Mouse (Mus musculus) forebrain, embryonic 14.5 days (tissue): Measurements from ENCODE around the gene Rpl7l1. TPM values are rescaled to one million over a fixed set of nuclear protein-coding genes. Genes with fewer than 3 reads are reported as not detected.

Source experiments
- ATAC-seq: fragments of 200-750 bp; cut with Nextera tagmentation; 2 replicates; pipeline ENCODE4 v1.8.0; 2017; ENCODE audit warnings: mild to moderate bottlenecking, moderate library complexity
- DNase-seq: peaks from one replicate; pipeline ENCODE4 v3.0.0-alpha.2; 2015; ENCODE audit warnings: low spot score
- H3K27ac ChIP-seq: fragments of 300-500 bp; sonication (generic); 2 replicates; pipeline ENCODE4 v1.5.1; 2014; ENCODE audit warnings: low read depth, mild to moderate bottlenecking, control low read depth, low read length, moderate library complexity
- H3K27me3 ChIP-seq: fragments of 300-500 bp; sonication (generic); replicated peaks from 2 replicates; pipeline ENCODE4 v1.6.1; 2014; ENCODE audit warnings: low read length, control low read depth, mixed read lengths; ENCODE audit not compliant: control insufficient read depth, insufficient read depth
- H3K36me3 ChIP-seq: fragments of 300-500 bp; sonication (generic); 2 replicates; pipeline ENCODE4 v1.6.1; 2014; ENCODE audit warnings: low read length, control low read depth; ENCODE audit not compliant: control insufficient read depth, insufficient read depth
- H3K4me1 ChIP-seq: fragments of 300-500 bp; sonication (generic); 2 replicates; pipeline ENCODE4 v1.6.1; 2014; ENCODE audit warnings: antibody characterized with exemption, low read length, control low read depth; ENCODE audit not compliant: control insufficient read depth, insufficient read depth
- H3K4me2 ChIP-seq: fragments of 300-500 bp; sonication (generic); 2 replicates; pipeline ENCODE4 v1.6.1; 2014; ENCODE audit warnings: mild to moderate bottlenecking, control low read depth, low read length
- H3K4me3 ChIP-seq: fragments of 300-500 bp; sonication (generic); 2 replicates; pipeline ENCODE4 v1.5.1; 2014; ENCODE audit warnings: low read depth, low read length, control low read depth
- H3K9ac ChIP-seq: fragments of 300-500 bp; sonication (generic); 2 replicates; pipeline ENCODE4 v1.6.1; 2014; ENCODE audit warnings: mild to moderate bottlenecking, low read length, control low read depth, moderate library complexity
- H3K9me3 ChIP-seq: fragments of 300-500 bp; sonication (generic); replicated peaks from 2 replicates; pipeline ENCODE4 v1.6.1; 2016; ENCODE audit warnings: low read length, control low read depth, mixed read lengths; ENCODE audit not compliant: control insufficient read depth
- WGBS: fragments of 180-500 bp; shearing (Covaris S2); extraction: QIAGEN DNeasy Blood & Tissue Kit; methylation state at CpG from one replicate; pipeline ENCODE4 v1.1.7; 2014; 5-methylcytosine and 5-hydroxymethylcytosine counted together
- polyA plus RNA-seq: library from polyadenylated mRNA; unstranded; fragments of >200 nt; fragmentation: Nextera tagmentation; extraction: Ambion mirVana; gene quantifications from 2 replicates; pipeline ENCODE4 v1.2.1, GENCODE M21; 2014

Gene Rpl7l1
- polyA plus RNA-seq, 1 experiment from 2014 or later = 110 TPM

DNA sequence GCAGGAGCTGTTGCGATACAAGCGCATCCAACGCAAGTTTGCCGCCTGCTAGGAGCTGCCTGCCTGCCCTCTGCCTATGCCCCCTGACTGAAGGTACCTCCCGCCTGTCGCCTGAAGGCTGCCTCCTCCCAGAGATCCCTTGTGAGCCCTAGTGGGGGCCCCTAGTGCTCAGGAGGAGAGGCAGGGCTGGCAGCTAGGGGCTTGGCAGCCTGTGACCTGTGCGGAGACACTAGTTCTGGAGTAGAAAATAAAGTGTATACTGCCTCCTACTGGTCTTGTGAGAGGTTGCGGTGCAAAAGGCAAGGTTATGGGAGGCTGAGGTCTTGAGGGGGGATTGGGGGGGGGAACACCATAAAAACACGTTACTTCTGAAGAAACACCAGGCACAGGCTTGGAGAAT is 57.2 kb downstream of the Rpl7l1 start:
- H3K4me1 ChIP-seq = no peaks in the 10 kb centered on the region
- H3K9ac ChIP-seq = no peak overlapping the region
- H3K27me3 ChIP-seq = peaks cover 6% of the 10 kb centered on the region; the same call in 1 of the 2 replicates
- WGBS = 53% methylated on average over 9 of the region's 9 CpGs
- no peaks in the 10 kb centered on the region for H3K9me3 ChIP-seq
- 0 out of 2 replicates have a peak, but pooled peaks have one; percentile 23 for ATAC-seq
- no peak overlapping the region for H3K27ac ChIP-seq
- DNase-seq = peak; percentile 58
- H3K4me3 ChIP-seq = no peak overlapping the region
- peaks cover 22% of the 10 kb centered on the region for H3K36me3 ChIP-seq
- no peak overlapping the region for H3K4me2 ChIP-seq

DNA sequence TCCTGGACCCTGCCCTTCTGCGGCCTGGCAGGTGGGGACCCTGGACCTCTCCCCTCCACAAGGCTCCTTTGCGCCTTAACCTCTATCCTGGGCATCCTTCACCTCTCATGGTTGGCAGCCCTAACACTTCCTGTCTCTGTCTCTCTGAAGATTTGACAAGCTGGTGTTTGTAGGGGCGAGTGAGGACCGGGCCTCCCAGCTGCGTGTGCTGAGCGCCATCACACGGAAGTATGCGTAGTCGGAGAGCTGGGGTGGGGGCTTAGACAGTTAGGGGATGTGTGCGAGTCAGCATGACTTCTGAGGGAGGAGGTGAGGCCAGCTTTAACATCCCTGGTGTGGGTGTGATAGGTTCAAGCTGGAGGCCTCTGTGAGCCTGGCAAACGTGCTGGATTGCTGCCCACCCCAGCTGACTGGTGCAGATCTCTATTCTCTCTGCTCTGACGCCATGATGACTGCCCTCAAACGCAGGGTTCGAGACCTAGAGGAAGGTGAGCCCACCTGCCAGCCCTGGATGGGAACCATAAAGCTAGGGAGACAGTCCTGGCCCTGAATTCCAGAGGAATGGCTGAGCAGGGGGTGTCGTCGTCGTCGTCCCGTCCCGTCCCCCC is 57.9 kb downstream of the Rpl7l1 start:
- H3K36me3 ChIP-seq = peaks cover 25% of the 10 kb centered on the region
- WGBS = 82% methylated on average over 20 of the region's 20 CpGs

More for the DNA sequence above, 57.9 kb downstream of the Rpl7l1 start:
- Histone ChIP-seq H3K27ac (no peak overlapping the region), H3K9me3 (no peaks in the 10 kb centered on the region), H3K4me2 (no peak overlapping the region), H3K4me1 (no peaks in the 10 kb centered on the region), H3K9ac (no peak overlapping the region), H3K27me3 (peaks cover 6% of the 10 kb centered on the region; the same call in 1 of the 2 replicates), H3K4me3 (no peak overlapping the region)
- ATAC-seq = no peak
- DNase-seq = no peak

Other genes with a start within 250 kb of the Rpl7l1 start
- gene Cul9, start 236.3 kb downstream of the Rpl7l1 start, polyA plus RNA-seq = 7.6 and 10.8 TPM in 2 replicates
- gene Srf, start 226.5 kb downstream of the Rpl7l1 start, polyA plus RNA-seq = 4.6 and 4.7 TPM in 2 replicates
- gene Ptk7, start 153.2 kb downstream of the Rpl7l1 start, polyA plus RNA-seq = 15.3 and 19.0 TPM in 2 replicates
- gene Klc4, start 136.7 kb downstream of the Rpl7l1 start, polyA plus RNA-seq = 34.7 and 38.8 TPM in 2 replicates
- gene Mrpl2, start 136.4 kb downstream of the Rpl7l1 start, polyA plus RNA-seq = 83.3 and 108 TPM in 2 replicates
- gene Cul7, start 132.3 kb downstream of the Rpl7l1 start, polyA plus RNA-seq = 28.3 and 30.2 TPM in 2 replicates
- 30.1 and 31.4 TPM in 2 replicates for gene Rrp36, start 108.3 kb downstream of the Rpl7l1 start, polyA plus RNA-seq
- gene Mea1, start 103.9 kb downstream of the Rpl7l1 start, polyA plus RNA-seq = 243 and 265 TPM in 2 replicates
- 147 and 164 TPM in 2 replicates for gene Klhdc3, start 101.8 kb downstream of the Rpl7l1 start, polyA plus RNA-seq
- 73.9 and 78.0 TPM in 2 replicates for gene Ppp2r5d, start 77.6 kb downstream of the Rpl7l1 start, polyA plus RNA-seq
- 16.9 and 17.6 TPM in 2 replicates for gene Pex6, start 71.2 kb downstream of the Rpl7l1 start, polyA plus RNA-seq
- gene Gnmt, start 53.5 kb downstream of the Rpl7l1 start, polyA plus RNA-seq = 0.58 and 0.79 TPM in 2 replicates
- gene Cnpy3, start 30.5 kb downstream of the Rpl7l1 start, polyA plus RNA-seq = 54.1 and 57.5 TPM in 2 replicates
- 0.22 TPM in 1 of 2 replicates, not detected in the other for gene Ptcra, start 19.0 kb downstream of the Rpl7l1 start, polyA plus RNA-seq
- 63.9 and 89.9 TPM in 2 replicates for gene 2310039H08Rik, start 10.0 kb downstream of the Rpl7l1 start, polyA plus RNA-seq
- 7.5 and 8.5 TPM in 2 replicates for gene Bicral, start 75.8 kb upstream of the Rpl7l1 start, polyA plus RNA-seq
- 66.4 TPM in 2 replicates for gene Tbcc, start 108.0 kb upstream of the Rpl7l1 start, polyA plus RNA-seq
- gene Prph2, start 127.8 kb upstream of the Rpl7l1 start, polyA plus RNA-seq = not detected in 2 replicates
- gene Ubr2, start 227.9 kb upstream of the Rpl7l1 start, polyA plus RNA-seq = 14.7 and 19.3 TPM in 2 replicates